Mouse (Mus musculus) kidney, embryonic 14.5 days (tissue): ENCODE measurements at regions not wholly inside any gene's neighbourhood (a gene's known extent, or its start where the extent isn't known, plus 50 kb on each side); places are given as distances from the start of the nearest gene placed in this dataset.
A peak's percentile ranks its signal among the peaks of the same experiment; 100 is the strongest.
"Not testable (repeated sequence)": the region's sequence is repeated elsewhere in the genome, so short reads cannot be mapped to it uniquely, and the experiment has no call there.

Source experiments
- ATAC-seq: fragments of 200-750 bp; cut with Nextera tagmentation; 2 replicates; pipeline ENCODE4 v1.8.0; 2017; ENCODE audit warnings: moderate number of reproducible peaks, mild to moderate bottlenecking, moderate TSS enrichment, moderate library complexity; ENCODE audit not compliant: low FRiP score, low TSS enrichment
- H3K27ac ChIP-seq: fragments of 300-500 bp; sonication (generic); 2 replicates; pipeline ENCODE4 v1.5.1; 2014; ENCODE audit warnings: low read depth, mild to moderate bottlenecking, low read length, moderate library complexity, mixed read lengths
- H3K27me3 ChIP-seq: fragments of 300-500 bp; sonication (generic); 2 replicates; pipeline ENCODE4 v1.6.1; 2014; ENCODE audit warnings: mild to moderate bottlenecking, low read length; ENCODE audit not compliant: control insufficient read depth, insufficient read depth
- H3K36me3 ChIP-seq: fragments of 300-500 bp; sonication (generic); 2 replicates; pipeline ENCODE4 v1.6.1; 2014; ENCODE audit warnings: low read length, mixed read lengths; ENCODE audit not compliant: control insufficient read depth, insufficient read depth
- H3K4me1 ChIP-seq: fragments of 300-500 bp; sonication (generic); 2 replicates; pipeline ENCODE4 v1.6.1; 2014; ENCODE audit warnings: low read length, mixed read lengths; ENCODE audit not compliant: control insufficient read depth, insufficient read depth
- H3K4me2 ChIP-seq: fragments of 300-500 bp; sonication (generic); replicated peaks from 2 replicates; pipeline ENCODE4 v1.6.1; 2014; ENCODE audit warnings: low read depth, mild to moderate bottlenecking, low read length
- H3K4me3 ChIP-seq: fragments of 300-500 bp; sonication (generic); 2 replicates; pipeline ENCODE4 v1.5.1; 2014; ENCODE audit warnings: mild to moderate bottlenecking, low read length
- H3K9ac ChIP-seq: fragments of 300-500 bp; sonication (generic); 2 replicates; pipeline ENCODE4 v1.6.1; 2014; ENCODE audit warnings: low read depth, mild to moderate bottlenecking, low read length, moderate library complexity
- H3K9me3 ChIP-seq: fragments of 300-500 bp; sonication (generic); 2 replicates; pipeline ENCODE4 v1.6.1; 2016; ENCODE audit warnings: low read length; ENCODE audit not compliant: control insufficient read depth
- WGBS: fragments of 180-500 bp; shearing (Covaris S2); extraction: QIAGEN DNeasy Blood & Tissue Kit; methylation state at CpG from one replicate; pipeline ENCODE4 v1.1.7; 2014; 5-methylcytosine and 5-hydroxymethylcytosine counted together

GRCm38 (mm10) chr13:3373522-3374220 lies 164.2 kb upstream of the Gdi2 start:
- not testable (repeated sequence) for H3K4me1 ChIP-seq, ATAC-seq, H3K4me3 ChIP-seq, H3K27me3 ChIP-seq, H3K27ac ChIP-seq, H3K9me3 ChIP-seq, H3K4me2 ChIP-seq, H3K9ac ChIP-seq, H3K36me3 ChIP-seq
- WGBS = 44% methylated on average over 3 of the region's 3 CpGs

DNA sequence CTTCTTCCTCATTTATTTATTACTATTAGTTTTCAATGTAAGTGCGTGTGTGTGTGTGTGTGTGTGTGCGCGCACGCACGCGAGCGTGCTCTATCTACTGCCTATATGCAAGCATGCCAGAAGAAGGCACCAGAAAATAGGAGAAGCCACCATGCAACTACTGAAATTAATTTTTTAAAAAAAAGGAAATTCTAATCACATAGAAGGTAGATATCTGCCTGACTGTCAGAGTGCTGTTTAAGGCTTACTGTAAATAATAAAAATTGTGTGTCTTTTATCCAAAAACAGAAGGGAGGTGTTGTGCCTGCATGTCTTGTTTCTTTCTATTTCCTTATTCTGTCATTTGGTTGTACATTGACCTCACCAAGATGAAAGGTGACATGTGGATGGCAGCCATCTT lies 163.1 kb upstream of the Gdi2 start:
- H3K27me3 ChIP-seq = no peaks in the 10 kb centered on the region
- WGBS = 94% methylated on average over 7 of the region's 7 CpGs
- H3K4me3 ChIP-seq = no peak overlapping the region
- no peak for ATAC-seq
- H3K27ac ChIP-seq = no peak overlapping the region
- no peaks in the 10 kb centered on the region for H3K9me3 ChIP-seq
- no peak overlapping the region for H3K4me2 ChIP-seq
- H3K9ac ChIP-seq = no peak overlapping the region
- no peaks in the 10 kb centered on the region for H3K4me1 ChIP-seq
- H3K36me3 ChIP-seq = no peaks in the 10 kb centered on the region

GRCm38 (mm10) chr13:3377801-3378200 lies 160.1 kb upstream of the Gdi2 start:
- H3K4me1 ChIP-seq, H3K36me3 ChIP-seq, H3K4me3 ChIP-seq, H3K9me3 ChIP-seq, H3K27ac ChIP-seq, H3K4me2 ChIP-seq, ATAC-seq, H3K27me3 ChIP-seq, H3K9ac ChIP-seq: not testable (repeated sequence)
- WGBS = 59% methylated on average over 3 of the region's 3 CpGs

DNA sequence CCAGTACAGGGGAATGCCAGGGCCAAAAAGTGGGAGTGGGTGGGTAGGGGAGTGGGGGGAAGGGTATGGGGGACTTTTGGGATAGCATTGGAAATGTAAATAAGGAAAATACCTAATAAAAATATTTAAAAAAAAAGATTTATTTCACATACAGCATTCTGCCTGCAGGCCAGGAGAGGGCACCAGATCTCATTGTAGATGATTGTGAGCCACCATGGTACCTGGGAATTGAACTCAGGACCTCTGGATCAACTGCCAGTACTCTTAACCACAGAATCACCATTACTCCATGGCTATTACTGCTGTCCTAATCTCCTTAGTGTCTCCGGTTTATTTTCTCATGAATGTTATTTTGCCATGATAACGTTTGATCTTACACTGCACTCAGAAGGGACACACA lies 132.1 kb upstream of the Gdi2 start:
- 93% methylated on average over 2 of the region's 2 CpGs for WGBS
- H3K9ac ChIP-seq, H3K36me3 ChIP-seq, H3K4me2 ChIP-seq, ATAC-seq, H3K4me1 ChIP-seq, H3K9me3 ChIP-seq, H3K27me3 ChIP-seq, H3K27ac ChIP-seq, H3K4me3 ChIP-seq: not testable (repeated sequence)

- 40% methylated on average over 8 of the region's 8 CpGs for WGBS
- H3K9ac ChIP-seq, H3K9me3 ChIP-seq, H3K36me3 ChIP-seq, H3K4me2 ChIP-seq, H3K27me3 ChIP-seq, H3K4me1 ChIP-seq, H3K4me3 ChIP-seq, H3K27ac ChIP-seq: not testable (repeated sequence)
- ATAC-seq = peak; percentile 49; the same call in 1 of the 2 replicates
Measured at GRCm38 (mm10) chr13:3406236-3407017, 131.4 kb upstream of the Gdi2 start.

DNA sequence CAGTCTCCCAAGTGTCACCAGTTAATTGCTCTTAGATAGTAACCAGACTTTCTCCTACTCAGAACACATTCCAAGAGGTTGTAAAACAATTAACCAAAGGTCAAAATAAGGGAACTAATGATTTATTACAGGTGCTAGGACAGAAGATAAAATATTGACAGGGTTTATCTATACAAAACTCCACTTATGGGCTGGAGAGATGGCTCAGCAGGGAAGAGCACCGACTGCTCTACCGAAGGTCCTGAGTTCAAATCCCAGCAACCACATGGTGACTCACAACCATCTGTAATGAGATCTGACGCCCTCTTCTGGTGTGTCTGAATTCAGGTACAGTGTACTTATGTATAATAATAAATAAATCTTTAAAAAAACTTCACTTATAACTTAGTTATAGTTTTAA lies 127.6 kb upstream of the Gdi2 start:
- WGBS = 70% methylated on average over 3 of the region's 3 CpGs
- not testable (repeated sequence) for H3K4me3 ChIP-seq, H3K27ac ChIP-seq, ATAC-seq, H3K36me3 ChIP-seq, H3K4me1 ChIP-seq, H3K9me3 ChIP-seq, H3K27me3 ChIP-seq, H3K9ac ChIP-seq, H3K4me2 ChIP-seq

- Histone ChIP-seq H3K27me3 (no peaks in the 10 kb centered on the region), H3K27ac (no peak overlapping the region), H3K4me3 (no peak overlapping the region), H3K9ac (no peak overlapping the region), H3K4me2 (no peak overlapping the region), H3K36me3 (no peaks in the 10 kb centered on the region), H3K9me3 (peaks cover 12% of the 10 kb centered on the region; the same call in 1 of the 2 replicates), H3K4me1 (no peaks in the 10 kb centered on the region)
- no peak for ATAC-seq
- 86% methylated on average over 1 of the region's 1 CpGs for WGBS
Measured at GRCm38 (mm10) chr13:3417026-3417425, 120.8 kb upstream of the Gdi2 start.

GRCm38 (mm10) chr13:3455374-3455773 lies 82.5 kb upstream of the Gdi2 start:
- H3K4me2 ChIP-seq, H3K4me3 ChIP-seq, H3K9ac ChIP-seq, H3K9me3 ChIP-seq, H3K4me1 ChIP-seq, H3K36me3 ChIP-seq, H3K27ac ChIP-seq, H3K27me3 ChIP-seq, ATAC-seq: not testable (repeated sequence)
- WGBS = 81% methylated on average over 6 of the region's 6 CpGs

GRCm38 (mm10) chr13:3476884-3477283 lies 61.0 kb upstream of the Gdi2 start:
- no peaks in the 10 kb centered on the region for H3K36me3 ChIP-seq
- H3K9ac ChIP-seq = no peak overlapping the region
- no peak overlapping the region for H3K4me2 ChIP-seq
- no peak overlapping the region for H3K4me3 ChIP-seq
- ATAC-seq = 0 out of 2 replicates have a peak, but pooled peaks have one; percentile 25
- H3K9me3 ChIP-seq = no peaks in the 10 kb centered on the region
- no peak overlapping the region for H3K27ac ChIP-seq
- H3K27me3 ChIP-seq = no peaks in the 10 kb centered on the region
- no peaks in the 10 kb centered on the region for H3K4me1 ChIP-seq
